Mouse (Mus musculus) megakaryocyte, embryonic 14.5 days (primary cell): Measurements from ENCODE around the gene Trip4. TPM values are rescaled to one million over a fixed set of nuclear protein-coding genes. Genes with fewer than 3 reads are reported as not detected.

ENCODE experiments used
- H3K27me3 ChIP-seq: replicated peaks from 2 replicates; pipeline ENCODE3; 2012; ENCODE audit warnings: inconsistent platforms
- H3K36me3 ChIP-seq: replicated peaks from 2 replicates; pipeline ENCODE3; 2012; ENCODE audit warnings: low read length, inconsistent platforms, mixed read lengths
- H3K4me1 ChIP-seq: 2 replicates; pipeline ENCODE4 v1.6.1; 2012; ENCODE audit warnings: inconsistent platforms
- H3K4me3 ChIP-seq: replicated peaks from 2 replicates; pipeline ENCODE3; 2012; ENCODE audit warnings: moderate library complexity, mild to moderate bottlenecking, inconsistent platforms
- H3K9me3 ChIP-seq: 2 replicates; pipeline ENCODE4 v1.6.1; 2012; ENCODE audit warnings: inconsistent platforms
- FLI1 ChIP-seq: IDR thresholded peaks from 2 replicates; pipeline ENCODE4 v1.6.1; 2012; ENCODE audit warnings: low read length, inconsistent platforms, mixed read lengths
- GATA1 ChIP-seq: IDR thresholded peaks from 3 replicates; pipeline ENCODE4 v1.6.1; 2012; ENCODE audit warnings: mixed read lengths, low read length, inconsistent platforms, borderline replicate concordance
- polyA plus RNA-seq: library from polyadenylated mRNA; stranded (reverse); fragments of >175 nt; gene quantifications from 2 replicates; pipeline ENCODE4 v1.2.3, GENCODE M21; 2012; ENCODE audit warnings: low replicate concordance; ENCODE audit not compliant: insufficient read depth

Gene Trip4
- polyA plus RNA-seq, 1 experiment: 0.58 TPM

- Histone ChIP-seq H3K27me3 (no peaks in the 10 kb centered on the region), H3K4me3 (no peak overlapping the region), H3K36me3 (peaks cover 50% of the 10 kb centered on the region), H3K9me3 (no peaks in the 10 kb centered on the region), H3K4me1 (peaks cover 14% of the 10 kb centered on the region)
- TF ChIP-seq GATA1: no peak
- no peak for TF ChIP-seq FLI1
These were observed 68.8 kb downstream of the Trip4 start for GRCm38 (mm10) chr9:65839841-65840240.

GRCm38 (mm10) chr9:65836916-65837315, 71.7 kb downstream of the Trip4 start:
- H3K4me3 ChIP-seq: no peak overlapping the region
- H3K9me3 ChIP-seq: no peaks in the 10 kb centered on the region
- no peaks in the 10 kb centered on the region for H3K27me3 ChIP-seq
- H3K4me1 ChIP-seq: peaks cover 31% of the 10 kb centered on the region
- peaks cover 50% of the 10 kb centered on the region for H3K36me3 ChIP-seq
- TF ChIP-seq GATA1 (no peak), FLI1 (no peak)

DNA sequence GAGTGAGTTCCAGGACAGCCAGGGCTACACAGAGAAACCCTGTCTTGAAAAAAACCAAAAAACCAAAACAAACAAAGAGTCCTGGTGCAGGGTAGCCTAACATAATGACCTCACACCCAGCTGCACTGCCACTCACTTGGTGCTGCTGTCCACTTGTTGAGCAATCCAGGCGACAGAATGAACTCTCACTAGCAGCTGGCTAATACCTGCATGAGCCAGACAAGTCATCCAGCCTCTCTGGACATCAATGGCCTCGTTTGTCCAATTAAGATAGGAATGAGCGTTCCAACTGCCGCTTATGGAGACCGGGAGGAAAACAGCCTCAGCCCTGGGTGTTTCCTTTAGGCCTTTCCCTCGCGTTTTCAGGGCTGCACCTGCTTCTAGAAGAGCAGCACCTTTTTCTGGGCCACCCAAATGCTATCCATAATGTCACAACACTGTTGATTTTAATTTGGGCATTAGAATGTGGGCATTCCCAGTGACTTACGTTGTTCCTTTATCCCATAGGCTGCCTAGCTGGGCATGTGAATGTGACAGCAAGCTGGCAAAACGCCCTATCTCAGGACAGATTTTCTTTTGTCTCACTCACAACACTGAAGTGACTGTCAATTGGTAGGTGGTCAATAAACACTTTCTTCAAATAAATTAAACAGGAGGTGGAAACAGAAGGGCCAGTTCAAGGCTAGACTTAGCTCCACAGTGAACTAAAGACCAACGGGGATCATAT, 73.8 kb downstream of the Trip4 start:
- TF ChIP-seq FLI1 (no peak), GATA1 (no peak)
- Histone ChIP-seq H3K36me3 (peaks cover 41% of the 10 kb centered on the region), H3K4me3 (no peak overlapping the region)

GRCm38 (mm10) chr9:65833640-65834039, 75.0 kb downstream of the Trip4 start:
- Histone ChIP-seq H3K4me3 (no peak overlapping the region), H3K4me1 (peaks cover 52% of the 10 kb centered on the region), H3K27me3 (no peaks in the 10 kb centered on the region), H3K9me3 (no peaks in the 10 kb centered on the region), H3K36me3 (peaks cover 36% of the 10 kb centered on the region)
- TF ChIP-seq FLI1: no peak
- TF ChIP-seq GATA1: no peak

More for the DNA sequence above, 73.8 kb downstream of the Trip4 start:
- H3K27me3 ChIP-seq: no peaks in the 10 kb centered on the region
- no peaks in the 10 kb centered on the region for H3K9me3 ChIP-seq
- H3K4me1 ChIP-seq: peaks cover 49% of the 10 kb centered on the region

- H3K4me3 ChIP-seq: no peak overlapping the region
- TF ChIP-seq GATA1 (no peak), FLI1 (no peak)
- H3K36me3 ChIP-seq: peaks cover 32% of the 10 kb centered on the region
- H3K27me3 ChIP-seq: no peaks in the 10 kb centered on the region
- H3K4me1 ChIP-seq: peaks cover 56% of the 10 kb centered on the region
- no peaks in the 10 kb centered on the region for H3K9me3 ChIP-seq
These were observed 75.4 kb downstream of the Trip4 start for GRCm38 (mm10) chr9:65833230-65833629.

DNA sequence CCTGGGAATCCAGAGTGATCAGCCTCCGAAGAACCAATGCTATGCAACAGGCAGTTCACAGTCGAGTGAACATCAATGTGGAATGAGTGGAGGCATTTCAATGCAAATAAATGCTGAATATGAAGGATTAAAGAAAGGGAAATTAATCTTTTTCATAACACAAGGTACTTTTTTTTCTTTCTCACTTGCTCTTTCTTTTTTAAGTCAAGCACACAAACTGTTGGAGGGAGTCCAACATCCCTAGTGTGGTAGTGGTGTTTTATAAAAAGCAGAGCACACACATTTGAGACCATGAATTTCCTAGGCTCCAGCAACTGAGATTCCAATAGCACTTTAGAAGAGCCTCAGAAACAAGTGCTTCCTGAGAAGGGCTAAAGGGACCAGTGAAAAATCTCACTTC, 76.6 kb downstream of the Trip4 start:
- Histone ChIP-seq H3K4me3 (no peak overlapping the region), H3K36me3 (peaks cover 21% of the 10 kb centered on the region), H3K4me1 (peaks cover 60% of the 10 kb centered on the region), H3K27me3 (no peaks in the 10 kb centered on the region), H3K9me3 (no peaks in the 10 kb centered on the region)
- TF ChIP-seq FLI1 (no peak), GATA1 (no peak)

- Histone ChIP-seq H3K36me3 (peaks cover 14% of the 10 kb centered on the region), H3K9me3 (no peaks in the 10 kb centered on the region)
- no peak for TF ChIP-seq GATA1
- no peak for TF ChIP-seq FLI1
These were observed 77.4 kb downstream of the Trip4 start for GRCm38 (mm10) chr9:65831164-65831563.

GRCm38 (mm10) chr9:65830255-65830654, 78.3 kb downstream of the Trip4 start:
- no peaks in the 10 kb centered on the region for H3K27me3 ChIP-seq
- H3K4me3 ChIP-seq: no peak overlapping the region
- TF ChIP-seq GATA1: no peak
- no peak for TF ChIP-seq FLI1
- H3K9me3 ChIP-seq: no peaks in the 10 kb centered on the region
- peaks cover 9% of the 10 kb centered on the region for H3K36me3 ChIP-seq
- H3K4me1 ChIP-seq: peaks cover 75% of the 10 kb centered on the region

More at GRCm38 (mm10) chr9:65831164-65831563, 77.4 kb downstream of the Trip4 start:
- Histone ChIP-seq H3K27me3 (no peaks in the 10 kb centered on the region), H3K4me3 (peak overlapping the region; percentile 67), H3K4me1 (peaks cover 68% of the 10 kb centered on the region)

DNA sequence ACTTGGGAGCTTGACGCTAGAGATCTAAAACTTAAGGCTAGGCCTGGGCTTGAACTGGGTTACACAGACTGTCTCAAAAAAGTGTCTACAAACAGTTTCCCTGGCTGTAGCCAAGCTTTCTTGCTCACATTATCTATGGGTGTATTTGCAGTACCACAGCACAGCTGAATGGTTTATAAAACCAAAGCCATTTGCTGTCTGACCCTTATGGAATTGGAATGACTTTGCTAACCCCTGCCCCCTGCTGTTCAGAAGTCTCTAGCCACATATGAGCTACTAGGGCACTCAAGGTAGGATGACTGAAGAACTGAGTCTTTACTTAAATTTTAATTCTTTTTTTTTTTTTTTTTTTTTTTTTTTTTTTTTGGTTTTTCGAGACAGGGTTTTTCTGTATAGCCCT, 79.2 kb downstream of the Trip4 start:
- peaks cover 3% of the 10 kb centered on the region for H3K36me3 ChIP-seq
- H3K27me3 ChIP-seq: no peaks in the 10 kb centered on the region
- H3K4me3 ChIP-seq: no peak overlapping the region
- TF ChIP-seq FLI1: no peak
- no peak for TF ChIP-seq GATA1
- H3K9me3 ChIP-seq: no peaks in the 10 kb centered on the region
- H3K4me1 ChIP-seq: peaks cover 75% of the 10 kb centered on the region

- no peaks in the 10 kb centered on the region for H3K9me3 ChIP-seq
- H3K27me3 ChIP-seq: no peaks in the 10 kb centered on the region
- H3K4me3 ChIP-seq: peak overlapping the region; percentile 92
- H3K36me3 ChIP-seq: peaks cover 3% of the 10 kb centered on the region
- H3K4me1 ChIP-seq: peaks cover 77% of the 10 kb centered on the region
- no peak for TF ChIP-seq FLI1
These were observed 80.1 kb downstream of the Trip4 start for GRCm38 (mm10) chr9:65828511-65828910.

- Histone ChIP-seq H3K9me3 (no peaks in the 10 kb centered on the region), H3K4me3 (peak overlapping the region; percentile 92), H3K36me3 (peaks cover 3% of the 10 kb centered on the region), H3K27me3 (no peaks in the 10 kb centered on the region), H3K4me1 (peaks cover 75% of the 10 kb centered on the region)
- no peak for TF ChIP-seq FLI1
- TF ChIP-seq GATA1: no peak
These were observed 80.6 kb downstream of the Trip4 start for GRCm38 (mm10) chr9:65828016-65828403.
